Mouse (Mus musculus): Measurements from ENCODE around the gene Scpep1. TPM values are rescaled to one million over a fixed set of nuclear protein-coding genes. Genes with fewer than 3 reads are reported as not detected.
"Not testable (repeated sequence)": the region's sequence is repeated elsewhere in the genome, so short reads cannot be mapped to it uniquely, and the experiment has no call there.

The Scpep1 gene
- 46.2 and 56.2 TPM in 2 replicates for polyA plus RNA-seq (2012; rRNA removed)

DNA sequence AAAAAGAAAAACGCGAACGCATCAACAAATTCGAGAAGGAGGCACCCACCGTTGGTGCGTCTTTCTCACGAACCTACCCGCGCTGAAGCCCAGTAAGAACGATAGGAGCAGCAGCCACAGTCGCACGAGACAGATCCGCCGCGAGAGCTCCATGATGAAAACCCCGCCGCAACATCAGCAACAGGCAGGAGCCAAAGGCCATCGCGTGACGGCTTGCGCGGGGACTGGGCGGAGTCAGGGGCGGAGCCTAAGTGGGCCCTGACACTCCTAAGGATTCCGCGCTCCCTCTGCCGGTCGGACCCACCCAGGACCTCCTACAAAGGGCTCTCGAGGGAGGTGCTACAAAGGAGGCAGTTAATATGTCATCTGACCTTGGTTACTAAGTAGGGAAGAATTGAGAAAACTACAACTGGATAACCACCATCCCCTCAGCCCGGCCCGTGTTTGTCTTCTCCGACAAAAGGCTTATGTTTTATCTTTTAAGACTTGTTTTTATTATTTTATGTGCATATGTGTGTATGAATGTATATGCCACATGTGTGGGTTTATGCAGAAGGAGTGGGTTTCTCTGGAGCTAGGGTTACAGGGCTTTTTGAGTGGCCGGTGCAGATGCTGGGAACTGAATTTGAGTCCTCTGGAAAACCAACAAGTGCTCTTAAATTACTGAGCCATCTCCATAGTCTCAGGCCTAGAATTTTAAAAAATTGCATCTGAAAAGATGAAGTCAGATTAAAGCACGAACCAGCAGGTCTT is at the start of gene Scpep1:
Gene Scpep1, minus strand, starts transcription at position 249 of the 753 bp plus-strand sequence.
- DNase-seq (ENCODE audit: low read depth, low spot score), result peak; percentile 87
- WGBS, result 3% methylated on average over 34 of the region's 34 CpGs

- 64% methylated on average over 4 of the region's 4 CpGs for WGBS
- no peak for DNase-seq (ENCODE audit: low read depth, low spot score)
Observed at GRCm38 (mm10) chr11:89003726-89004125, 48.5 kb upstream of the Scpep1 start.

DNA sequence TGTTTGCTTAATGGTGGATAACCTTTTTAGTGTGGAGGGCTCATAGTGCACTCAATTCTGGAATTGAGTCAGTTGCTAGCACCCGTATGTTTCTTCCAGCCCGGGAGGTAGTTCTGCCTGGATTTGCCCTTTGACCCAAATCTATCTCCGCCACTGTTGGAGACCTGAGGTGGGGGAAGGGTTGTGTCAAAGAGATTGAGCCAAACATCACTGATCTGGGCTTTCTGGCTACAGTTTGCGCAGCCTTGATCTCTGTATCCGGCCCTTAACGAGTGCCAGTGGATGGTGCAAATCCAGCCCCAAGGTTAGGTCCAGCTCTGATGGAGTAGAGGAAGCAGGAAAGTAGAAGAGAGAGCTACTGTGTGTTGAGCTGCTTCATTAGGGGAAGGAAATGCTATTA is 47.8 kb upstream of the Scpep1 start:
- no peak for DNase-seq (ENCODE audit: low read depth, low spot score)
- 38% methylated on average over 6 of the region's 6 CpGs for WGBS

GRCm38 (mm10) chr11:89002621-89003020 is 47.4 kb upstream of the Scpep1 start:
- no peak for DNase-seq (ENCODE audit: low read depth, low spot score)

GRCm38 (mm10) chr11:89002068-89002467 is 46.8 kb upstream of the Scpep1 start:
- WGBS, result 66% methylated on average over 5 of the region's 5 CpGs

More at GRCm38 (mm10) chr11:89002621-89003020, 47.4 kb upstream of the Scpep1 start:
- 53% methylated on average over 5 of the region's 5 CpGs for WGBS

DNA sequence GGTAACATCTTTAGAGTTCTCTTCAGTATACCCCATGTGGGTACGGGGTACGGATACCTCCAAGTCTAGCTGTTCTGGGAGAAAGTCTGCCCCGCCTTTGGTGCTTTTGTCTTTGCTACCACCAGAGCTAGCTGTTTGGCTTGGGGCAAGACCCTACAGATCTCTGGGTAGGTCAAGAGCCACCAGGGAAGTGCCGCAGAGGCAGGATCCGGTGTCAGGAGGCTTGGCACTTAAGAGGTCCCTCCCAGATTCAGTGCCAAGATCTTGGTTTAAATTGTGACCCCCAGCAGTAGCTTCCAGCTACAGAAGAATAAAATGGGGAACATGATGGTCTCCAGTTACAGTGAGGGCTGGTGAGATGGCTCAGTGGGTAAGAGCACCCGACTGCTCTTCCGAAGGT is 46.3 kb upstream of the Scpep1 start:
- WGBS, result 87% methylated on average over 7 of the region's 7 CpGs
- DNase-seq (ENCODE audit: low read depth, low spot score), result no peak

More at GRCm38 (mm10) chr11:89002068-89002467, 46.8 kb upstream of the Scpep1 start:
- no peak for DNase-seq (ENCODE audit: low read depth, low spot score)

- no peak for DNase-seq (ENCODE audit: low read depth, low spot score)
Observed at GRCm38 (mm10) chr11:89000527-89000819, 45.2 kb upstream of the Scpep1 start.

DNA sequence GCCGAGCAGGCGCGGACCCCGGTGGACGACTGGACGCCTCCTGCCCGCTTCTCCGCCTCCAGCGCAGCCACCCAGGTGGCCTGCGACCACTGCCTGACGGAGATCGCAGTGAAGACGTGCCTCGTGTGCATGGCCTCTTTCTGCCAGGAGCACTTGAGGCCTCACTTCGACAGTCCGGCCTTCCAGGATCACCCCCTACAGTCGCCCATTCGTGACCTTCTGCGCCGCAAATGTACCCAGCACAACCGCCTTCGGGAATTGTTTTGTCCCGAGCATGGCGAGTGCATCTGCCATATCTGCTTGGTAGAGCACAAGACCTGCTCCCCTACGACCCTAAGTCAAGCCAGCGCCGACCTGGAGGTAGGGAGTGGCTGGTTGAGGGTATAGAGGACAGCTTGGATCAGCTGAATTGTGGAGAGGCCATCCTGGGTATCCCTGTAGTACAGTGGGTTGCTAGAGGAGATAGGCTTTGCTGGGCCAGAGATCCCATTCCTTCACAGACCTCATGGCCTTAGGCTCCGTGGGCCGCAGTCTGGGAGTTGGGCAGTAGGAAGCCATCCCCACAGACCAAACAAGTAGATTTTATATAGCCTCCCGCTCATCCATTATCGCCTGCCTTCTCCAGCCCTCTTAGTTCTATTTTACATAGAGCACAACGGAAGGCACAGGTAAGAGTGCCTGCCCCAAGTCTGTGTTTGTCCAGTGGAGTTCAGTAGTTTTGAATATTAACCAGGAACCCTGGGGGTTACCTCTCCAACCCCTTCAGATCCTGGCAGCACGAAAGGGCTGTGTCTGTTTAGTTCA is 44.7 kb upstream of the Scpep1 start:
- no peak for DNase-seq (ENCODE audit: low read depth, low spot score)
- 5% methylated on average over 33 of the region's 33 CpGs for WGBS

DNA sequence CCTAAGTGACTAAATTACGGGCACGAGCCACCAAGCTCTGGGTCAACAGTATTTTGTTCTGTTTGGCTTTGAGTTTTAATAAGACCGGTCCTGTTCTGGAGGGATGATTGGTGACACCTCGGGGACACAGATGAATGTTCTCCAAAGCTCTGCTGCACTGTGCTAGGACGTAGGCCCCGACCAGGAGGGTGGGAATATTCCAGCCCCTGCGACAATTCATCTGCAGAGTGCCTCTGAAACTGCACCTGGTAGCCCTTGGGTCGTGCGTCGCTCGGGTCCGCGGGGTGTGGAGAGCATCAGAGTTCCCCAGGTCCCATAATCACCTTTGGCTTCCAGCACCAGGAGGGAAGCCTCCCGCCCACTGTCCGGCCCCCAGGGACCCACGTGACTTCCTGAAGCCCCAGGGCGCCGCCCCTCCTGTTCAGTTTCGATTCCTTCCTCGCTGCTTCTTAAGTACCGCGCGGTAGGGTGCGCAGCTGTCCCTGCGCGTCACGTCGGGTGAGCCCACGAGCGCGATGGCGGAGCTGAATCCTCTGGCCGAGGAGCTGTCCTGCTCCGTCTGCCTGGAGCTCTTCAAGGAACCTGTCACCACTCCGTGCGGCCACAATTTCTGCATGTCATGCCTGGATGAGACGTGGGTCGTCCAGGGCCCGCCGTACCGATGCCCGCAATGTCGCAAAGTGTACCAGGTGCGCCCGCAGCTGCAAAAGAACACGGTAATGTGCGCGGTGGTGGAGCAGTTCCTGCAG is 43.9 kb upstream of the Scpep1 start, which contains the start of gene Trim25:
Gene Trim25, plus strand, starts transcription at position 403 of the 749 bp plus-strand sequence.
- WGBS, result under 1% methylated on average over 48 of the region's 48 CpGs
- peak; percentile 95 for DNase-seq (ENCODE audit: low read depth, low spot score)

GRCm38 (mm10) chr11:88998406-88998805 is 43.1 kb upstream of the Scpep1 start:
- WGBS, result 45% methylated on average over 3 of the region's 3 CpGs

DNA sequence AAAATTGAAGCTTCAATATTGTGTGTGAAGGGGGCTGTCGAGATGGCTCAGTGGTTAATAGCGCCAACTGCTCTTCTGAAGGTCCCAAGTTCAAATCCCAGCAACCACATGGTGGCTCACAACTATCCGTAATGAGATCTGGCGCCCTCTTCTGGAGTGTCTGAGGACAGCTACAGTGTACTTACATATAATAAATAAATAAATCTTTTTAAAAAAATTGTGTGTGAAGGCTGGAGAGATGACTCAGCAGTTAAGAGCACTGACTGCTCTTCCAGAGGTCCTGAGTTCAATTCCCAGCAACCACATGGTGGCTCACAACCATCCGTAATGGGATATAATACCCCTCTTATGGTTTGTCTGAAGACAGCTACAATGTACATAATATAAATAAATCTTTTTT is 42.1 kb upstream of the Scpep1 start:
- not testable (repeated sequence) for DNase-seq (ENCODE audit: low read depth, low spot score)
- WGBS, result 79% methylated on average over 5 of the region's 5 CpGs

More at GRCm38 (mm10) chr11:88998406-88998805, 43.1 kb upstream of the Scpep1 start:
- DNase-seq (ENCODE audit: low read depth, low spot score), result no peak

GRCm38 (mm10) chr11:88996427-88996826 is 41.2 kb upstream of the Scpep1 start:
- WGBS, result 25% methylated on average over 7 of the region's 7 CpGs
- DNase-seq (ENCODE audit: low read depth, low spot score), result peak; percentile 95

GRCm38 (mm10) chr11:88995616-88996015 is 40.4 kb upstream of the Scpep1 start:
- 42% methylated on average over 2 of the region's 2 CpGs for WGBS
- no peak for DNase-seq (ENCODE audit: low read depth, low spot score)

DNA sequence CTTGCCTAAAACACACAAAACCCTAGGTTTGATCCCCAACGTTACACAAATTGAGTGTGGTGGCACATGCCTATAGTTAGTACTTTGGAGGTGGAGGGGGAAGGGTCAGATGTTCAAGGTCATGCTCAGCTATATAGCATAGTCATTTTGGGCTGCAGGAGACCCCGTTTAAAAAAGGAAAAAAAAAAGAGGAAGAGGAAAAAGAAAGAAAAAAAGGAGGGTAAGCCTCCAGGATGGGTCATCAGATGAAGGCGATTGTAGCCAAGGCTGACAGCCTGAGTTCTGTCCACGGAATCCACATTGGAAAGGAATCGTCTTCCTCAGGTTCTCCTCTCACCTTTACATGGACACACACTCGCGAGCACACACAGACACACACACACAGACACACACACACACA is 39.2 kb upstream of the Scpep1 start:
- no peak for DNase-seq (ENCODE audit: low read depth, low spot score)
- 85% methylated on average over 7 of the region's 7 CpGs for WGBS

DNA sequence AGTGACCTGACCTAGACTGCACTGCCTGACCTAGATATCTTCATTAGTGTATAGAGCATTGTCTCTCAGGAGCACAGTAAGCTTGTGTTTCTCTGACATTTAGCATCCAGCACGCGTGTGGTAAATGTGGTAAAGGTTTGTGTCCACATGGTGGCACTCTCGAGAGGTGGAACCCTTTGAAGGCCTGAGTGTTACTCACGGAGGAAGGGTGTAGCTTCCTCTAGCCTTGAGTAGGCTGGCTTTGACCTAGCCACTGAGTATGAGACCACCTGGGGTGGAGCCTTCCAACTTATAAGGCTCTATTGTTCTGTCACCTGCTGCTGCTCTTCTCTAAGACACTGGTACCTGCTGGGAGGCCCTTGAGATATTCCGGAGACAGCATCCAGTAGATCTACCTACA is 38.4 kb upstream of the Scpep1 start:
- no peak for DNase-seq (ENCODE audit: low read depth, low spot score)
- 19% methylated on average over 5 of the region's 5 CpGs for WGBS

DNA sequence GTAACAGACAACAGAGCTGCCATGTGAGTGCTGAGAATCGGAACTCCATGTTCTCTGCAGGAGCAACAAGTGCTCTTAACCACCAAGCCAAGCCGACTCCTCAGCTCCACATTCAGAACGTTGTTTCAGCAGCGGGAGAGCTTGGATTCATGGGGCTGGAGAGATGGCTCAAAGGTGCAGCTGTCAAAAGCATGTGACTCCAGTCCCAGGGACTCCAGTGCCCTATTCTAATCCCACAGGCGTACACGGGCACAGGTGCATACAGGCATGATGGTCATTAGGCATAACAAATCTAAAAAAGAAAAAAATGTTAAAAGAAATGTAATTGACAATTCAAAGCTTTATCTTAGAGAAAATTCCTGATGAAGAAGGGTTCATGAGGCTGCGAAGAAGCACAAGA is 37.9 kb upstream of the Scpep1 start:
- WGBS, result 51% methylated on average over 7 of the region's 7 CpGs
- no peak for DNase-seq (ENCODE audit: low read depth, low spot score)

DNA sequence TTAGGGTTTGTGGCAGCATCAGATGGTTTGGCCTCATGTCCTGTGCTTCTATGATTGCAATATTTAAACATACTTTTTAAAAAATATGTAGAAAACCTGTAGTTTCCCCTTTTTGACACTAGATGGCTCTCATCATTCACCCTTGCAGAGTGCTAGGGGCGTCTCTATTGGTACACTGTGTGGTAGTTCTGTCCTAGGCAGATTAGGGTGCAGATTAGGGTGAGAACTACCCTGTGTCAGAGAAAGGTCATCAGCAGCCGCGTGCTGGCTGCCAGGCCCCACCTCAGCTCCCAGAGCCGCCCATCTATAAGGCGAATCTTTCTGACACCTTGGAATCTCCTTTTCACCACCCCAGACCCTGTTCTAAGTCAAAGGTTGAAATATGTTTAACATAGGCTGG is 34.3 kb upstream of the Scpep1 start:
- 56% methylated on average over 5 of the region's 5 CpGs for WGBS
- DNase-seq (ENCODE audit: low read depth, low spot score), result no peak

DNA sequence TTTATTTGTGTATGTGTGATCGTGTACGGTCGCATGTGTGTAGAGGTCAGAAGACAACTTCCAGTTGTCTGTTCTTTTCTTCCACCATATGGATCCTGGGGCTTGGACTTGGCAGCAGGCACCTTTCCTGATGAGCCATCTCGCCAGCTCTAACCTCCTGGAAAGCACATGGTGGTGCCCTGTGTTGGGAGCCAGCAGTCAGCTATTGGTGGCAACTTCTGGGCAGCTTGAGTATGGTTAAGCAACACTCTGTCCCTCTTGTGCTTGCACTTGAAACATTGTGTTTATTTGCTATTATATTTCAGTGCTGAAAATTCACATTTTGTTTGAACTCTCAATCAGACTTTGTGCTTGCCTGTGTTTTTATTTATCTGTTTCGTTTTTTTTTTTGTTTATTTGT is 33.7 kb upstream of the Scpep1 start:
- DNase-seq (ENCODE audit: low read depth, low spot score), result no peak
- 76% methylated on average over 5 of the region's 5 CpGs for WGBS

DNA sequence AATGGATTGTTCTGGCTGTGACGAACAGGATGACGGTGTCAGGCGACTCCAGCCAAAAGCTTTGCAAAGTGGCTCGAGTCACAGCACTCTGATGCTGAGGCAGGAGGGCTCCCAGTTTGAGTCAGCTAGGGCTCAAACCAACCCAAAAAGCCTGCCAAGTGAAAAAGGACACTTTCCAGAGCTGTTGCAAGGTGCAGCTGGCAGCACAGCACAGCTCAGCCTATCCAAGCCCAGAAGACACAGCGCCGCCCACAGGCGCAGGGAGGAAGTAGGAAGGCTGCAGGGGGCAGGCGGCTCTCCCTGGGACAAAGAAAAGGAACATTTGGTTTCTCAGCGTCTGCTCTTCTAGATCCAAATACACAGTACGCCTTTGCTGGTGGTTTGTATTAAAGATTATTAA is 31.4 kb upstream of the Scpep1 start:
- DNase-seq (ENCODE audit: low read depth, low spot score), result no peak
- WGBS, result 85% methylated on average over 10 of the region's 10 CpGs

DNA sequence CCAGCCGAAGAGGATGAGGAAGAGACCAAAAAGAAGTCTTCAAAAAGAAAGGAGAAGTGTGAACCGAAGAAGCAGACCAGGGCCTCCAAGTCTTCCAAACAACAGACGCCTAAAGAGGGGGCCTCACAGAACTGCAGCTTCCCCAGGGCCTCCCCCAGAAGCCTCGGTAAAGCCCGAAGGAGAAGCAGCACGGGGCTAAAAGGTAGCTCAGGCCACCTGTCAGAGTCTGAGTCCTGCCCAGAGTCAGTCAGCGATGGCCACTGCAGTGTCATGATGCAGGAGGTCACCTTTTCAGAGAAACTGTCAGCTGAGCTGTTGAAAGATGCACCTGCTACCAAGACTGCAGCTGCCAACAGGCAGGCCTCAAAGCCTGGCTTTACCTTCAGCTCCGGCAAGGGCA is 26.1 kb upstream of the Scpep1 start:
- no peak for DNase-seq (ENCODE audit: low read depth, low spot score)
- 81% methylated on average over 8 of the region's 8 CpGs for WGBS

All from large intestine, adult 2 months (tissue).